Mouse (Mus musculus) midbrain, embryonic 11.5 days (tissue): ENCODE measurements around the gene Mcrip2. TPM values are rescaled to one million over a fixed set of nuclear protein-coding genes. Genes with fewer than 3 reads are reported as not detected.

ENCODE experiments used
- ATAC-seq: fragments of 200-750 bp; cut with Nextera tagmentation; 2 replicates; pipeline ENCODE4 v1.8.0; 2017; ENCODE audit warnings: moderate TSS enrichment, moderate library complexity; ENCODE audit not compliant: low FRiP score
- DNase-seq: peaks from one replicate; pipeline ENCODE4 v3.0.0; 2015; ENCODE audit warnings: low spot score; ENCODE audit errors: missing footprints
- H3K27ac ChIP-seq: fragments of 300-500 bp; sonication (generic); 2 replicates; pipeline ENCODE4 v1.5.1; 2014; ENCODE audit warnings: low read depth, low read length
- H3K27me3 ChIP-seq: fragments of 300-500 bp; sonication (generic); 2 replicates; pipeline ENCODE4 v1.6.1; 2014; ENCODE audit warnings: mild to moderate bottlenecking, low read length, moderate library complexity, mixed read lengths; ENCODE audit not compliant: control insufficient read depth, insufficient read depth
- H3K36me3 ChIP-seq: fragments of 300-500 bp; sonication (generic); 2 replicates; pipeline ENCODE4 v1.6.1; 2014; ENCODE audit warnings: mild to moderate bottlenecking, low read length, moderate library complexity, mixed read lengths; ENCODE audit not compliant: control insufficient read depth, insufficient read depth
- H3K4me1 ChIP-seq: fragments of 300-500 bp; sonication (generic); 2 replicates; pipeline ENCODE4 v1.6.1; 2014; ENCODE audit warnings: low read length; ENCODE audit not compliant: control insufficient read depth, insufficient read depth
- H3K4me2 ChIP-seq: fragments of 300-500 bp; sonication (generic); 2 replicates; pipeline ENCODE4 v1.6.1; 2014; ENCODE audit warnings: mild to moderate bottlenecking, moderate library complexity
- H3K4me3 ChIP-seq: fragments of 300-500 bp; sonication (generic); 2 replicates; pipeline ENCODE4 v1.5.1; 2014; ENCODE audit warnings: low read depth, low read length
- H3K9ac ChIP-seq: fragments of 300-500 bp; sonication (generic); 2 replicates; pipeline ENCODE4 v1.6.1; 2014; ENCODE audit warnings: low read length
- H3K9me3 ChIP-seq: fragments of 300-500 bp; sonication (generic); 2 replicates; pipeline ENCODE4 v1.6.1; 2016; ENCODE audit warnings: low read length; ENCODE audit not compliant: control insufficient read depth
- WGBS: fragments of 180-500 bp; shearing (Covaris S2); extraction: QIAGEN DNeasy Blood & Tissue Kit; methylation state at CpG from one replicate; pipeline ENCODE4 v1.1.7; 2014; 5-methylcytosine and 5-hydroxymethylcytosine counted together
- polyA plus RNA-seq: library from polyadenylated mRNA; unstranded; fragments of >200 nt; fragmentation: Nextera tagmentation; extraction: Ambion mirVana; gene quantifications from 2 replicates; pipeline ENCODE4 v1.2.1, GENCODE M21; 2014

Mcrip2 gene
- polyA plus RNA-seq, 1 experiment from 2014 or later, result 7.0 TPM

DNA sequence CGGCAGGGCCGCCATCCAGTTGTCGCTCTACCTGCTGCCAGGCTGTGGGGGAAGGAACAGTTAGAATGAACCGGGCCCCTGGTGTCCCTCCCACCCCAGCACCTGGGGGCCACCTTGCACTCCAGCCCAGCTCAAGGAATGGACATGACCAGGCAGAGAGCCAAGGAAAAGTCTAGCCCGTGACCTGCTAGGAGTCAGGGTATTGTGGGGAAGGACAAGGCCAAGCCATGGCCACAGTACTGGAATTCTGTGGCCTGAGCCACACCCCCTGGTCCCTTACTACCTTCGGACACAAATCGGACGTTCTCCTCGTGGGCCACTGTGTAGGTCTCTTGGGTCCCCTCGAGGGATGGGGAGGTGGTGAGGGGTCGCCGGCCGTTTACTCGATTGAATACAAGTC, 4.3 kb downstream of the Mcrip2 start:
- no peak for ATAC-seq

DNA sequence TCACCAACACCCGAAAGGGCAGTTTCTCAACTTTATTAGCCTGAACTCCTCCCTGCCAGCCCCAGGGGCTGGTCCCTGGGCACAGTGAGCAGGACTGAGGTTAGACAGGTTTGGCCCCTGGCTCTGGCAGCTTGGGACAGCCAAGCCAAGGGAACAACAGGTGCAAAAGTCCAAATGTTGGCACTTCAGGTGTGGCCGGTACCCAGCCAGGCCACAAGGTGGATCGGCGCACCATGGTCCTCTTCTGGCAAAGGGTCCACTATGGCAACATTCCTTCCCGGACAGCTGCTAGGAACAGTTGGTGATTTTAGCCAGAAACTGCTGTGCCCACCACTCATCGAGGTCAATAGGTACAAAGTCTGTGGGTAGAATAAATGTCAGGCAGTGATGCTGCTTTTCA, 4.9 kb downstream of the Mcrip2 start:
- Histone ChIP-seq H3K4me3 (no peak overlapping the region), H3K9me3 (no peaks in the 10 kb centered on the region), H3K36me3 (no peaks in the 10 kb centered on the region), H3K9ac (no peak overlapping the region), H3K27ac (no peak overlapping the region), H3K4me2 (no peak overlapping the region), H3K4me1 (peaks cover 22% of the 10 kb centered on the region), H3K27me3 (no peaks in the 10 kb centered on the region)
- WGBS, result 89% methylated on average over 6 of the region's 6 CpGs
- ATAC-seq, result no peak
- DNase-seq, result no peak

More for the DNA sequence above, 4.3 kb downstream of the Mcrip2 start:
- WGBS, result 89% methylated on average over 14 of the region's 14 CpGs
- Histone ChIP-seq H3K4me2 (no peak overlapping the region), H3K4me1 (peaks cover 26% of the 10 kb centered on the region), H3K27ac (no peak overlapping the region), H3K36me3 (no peaks in the 10 kb centered on the region), H3K9ac (no peak overlapping the region), H3K9me3 (no peaks in the 10 kb centered on the region), H3K4me3 (no peak overlapping the region), H3K27me3 (no peaks in the 10 kb centered on the region)
- no peak for DNase-seq

DNA sequence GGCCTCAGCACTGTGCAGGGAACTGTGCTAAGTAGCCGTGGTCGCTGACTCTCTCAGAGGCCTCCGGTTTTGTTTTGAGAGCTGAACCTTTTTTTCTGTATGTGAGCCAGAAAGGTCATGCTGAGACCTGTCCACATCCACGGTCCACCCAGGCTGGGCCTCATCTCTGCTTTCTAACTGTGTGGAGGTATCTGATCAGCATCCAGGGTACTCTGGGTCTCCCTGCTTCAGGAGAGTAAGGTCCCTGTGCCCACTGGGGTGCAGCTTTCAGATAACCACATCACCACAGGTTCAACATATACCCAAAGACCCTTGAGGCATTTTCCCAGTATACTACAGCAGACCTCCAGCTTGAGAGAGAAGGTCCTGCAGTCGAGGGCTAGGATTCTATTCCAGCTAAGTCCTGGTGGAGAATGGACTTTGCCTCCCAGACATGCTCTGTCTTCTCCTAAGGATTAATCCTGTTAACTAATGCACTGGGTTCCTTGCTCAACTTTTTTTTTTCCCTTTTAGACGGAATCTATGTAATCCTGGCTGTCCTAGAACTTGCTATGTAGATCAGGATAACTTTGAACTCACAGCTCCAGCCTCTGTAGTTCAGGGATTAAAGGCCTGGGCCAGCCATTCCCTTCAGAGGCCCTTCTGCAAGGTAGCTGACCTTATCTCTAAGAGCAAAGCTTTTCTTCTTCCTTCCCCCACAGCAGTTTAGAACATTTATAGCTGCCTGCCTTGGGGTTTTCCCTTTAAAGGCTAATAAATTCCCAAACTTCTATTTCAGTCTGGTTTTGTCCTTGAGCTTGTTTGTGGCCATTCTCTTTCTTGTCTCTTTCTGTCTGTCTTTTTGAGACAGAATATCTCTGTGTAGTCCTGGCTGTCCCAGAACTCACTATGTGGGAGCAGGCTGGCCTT, 6.6 kb downstream of the Mcrip2 start:
- WGBS, result 11% methylated on average over 6 of the region's 6 CpGs
- ATAC-seq (no peak; the same call in 1 of the 2 replicates), DNase-seq (peak; percentile 92)
- H3K4me3 ChIP-seq, result peak overlapping the region; percentile 63
- H3K36me3 ChIP-seq, result no peaks in the 10 kb centered on the region
- peak overlapping the region; percentile 84 for H3K9ac ChIP-seq
- peak overlapping the region; percentile 86 for H3K4me2 ChIP-seq
- peak overlapping the region; percentile 62 for H3K27ac ChIP-seq
- H3K9me3 ChIP-seq, result no peaks in the 10 kb centered on the region
- H3K27me3 ChIP-seq, result no peaks in the 10 kb centered on the region
- H3K4me1 ChIP-seq, result peaks cover 17% of the 10 kb centered on the region

DNA sequence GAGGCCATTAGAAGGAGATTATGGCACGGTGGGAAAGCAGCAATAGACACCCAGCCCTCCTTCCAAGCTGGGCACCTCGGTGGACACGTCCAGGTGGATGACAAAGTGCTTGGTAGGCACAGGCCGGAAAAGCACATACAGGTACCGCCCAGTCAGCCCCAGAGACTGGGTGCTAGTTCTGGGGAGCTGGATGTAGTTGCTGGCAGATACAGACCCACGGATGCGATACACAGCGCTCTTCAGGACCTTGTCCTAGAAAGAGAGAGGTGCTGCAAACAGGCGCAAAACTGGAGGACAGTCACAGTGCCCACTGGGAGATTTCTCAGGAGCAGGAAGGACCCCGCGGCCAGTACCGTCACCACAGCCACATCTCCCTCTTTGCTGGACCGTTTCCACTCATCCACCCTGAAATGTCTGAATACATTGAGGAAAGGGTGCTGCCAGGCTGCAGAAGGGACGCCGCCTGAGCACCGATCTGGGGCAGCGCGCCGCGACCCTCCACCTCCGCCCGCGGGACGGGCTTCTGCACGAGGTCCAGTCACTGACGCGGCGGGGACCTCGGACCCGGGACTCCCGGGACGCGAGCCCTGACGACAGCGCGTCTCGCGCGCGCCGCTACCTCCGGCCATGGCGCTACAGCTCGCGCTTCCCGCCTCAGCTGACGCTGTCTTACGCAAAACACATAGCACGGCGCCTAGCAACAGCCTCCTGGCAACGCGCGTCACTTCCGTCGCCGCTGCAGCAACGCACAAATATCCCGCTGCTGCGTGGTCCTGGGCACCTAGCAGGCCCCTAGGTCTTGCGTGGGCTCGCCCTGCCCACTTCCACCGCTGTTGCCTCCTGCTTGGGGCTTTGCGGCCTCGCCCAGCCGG, 7.5 kb downstream of the Mcrip2 start, which contains the start of gene Wdr90:
Wdr90 (minus strand) TSS at position 670 of the 872 bp plus-strand sequence.
- peak; percentile 98 for DNase-seq
- H3K27me3 ChIP-seq, result no peaks in the 10 kb centered on the region
- H3K4me1 ChIP-seq, result peaks cover 17% of the 10 kb centered on the region
- H3K27ac ChIP-seq, result peak within 1 kb of the TSS; percentile 62
- H3K36me3 ChIP-seq, result no peaks in the 10 kb centered on the region
- peak within 1 kb of the TSS; percentile 63 for H3K4me3 ChIP-seq
- peak within 1 kb of the TSS; percentile 86 for H3K4me2 ChIP-seq
- no peaks in the 10 kb centered on the region for H3K9me3 ChIP-seq
- peak within 1 kb of the TSS; percentile 84 for H3K9ac ChIP-seq
- peak; percentile 94 for ATAC-seq
- WGBS, result 3% methylated on average over 65 of the region's 65 CpGs

DNA sequence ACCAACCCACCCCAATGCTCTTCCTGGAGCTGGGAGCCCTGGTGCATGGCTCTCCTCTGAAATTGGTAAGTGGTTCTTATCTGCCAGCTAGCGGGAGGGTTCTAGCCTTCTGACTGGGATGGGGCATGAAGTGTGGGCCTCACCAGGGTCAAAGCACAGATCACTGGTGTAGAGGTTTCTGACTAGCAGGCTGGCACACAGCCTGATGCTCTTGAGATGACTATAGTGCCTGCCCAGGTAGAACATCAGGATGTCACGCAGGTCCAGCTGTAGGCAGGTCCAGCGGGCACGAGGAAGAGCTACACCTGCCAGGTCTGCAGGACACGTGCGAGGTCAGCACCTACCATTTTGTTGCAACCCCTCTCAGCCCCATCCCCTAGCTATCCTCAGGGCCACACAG, 8.3 kb downstream of the Mcrip2 start:
- ATAC-seq (no peak), DNase-seq (no peak)
- Histone ChIP-seq H3K36me3 (no peaks in the 10 kb centered on the region), H3K9ac (peak overlapping the region; percentile 84), H3K27ac (no peak overlapping the region), H3K27me3 (no peaks in the 10 kb centered on the region), H3K4me1 (peaks cover 17% of the 10 kb centered on the region), H3K4me2 (peak overlapping the region; percentile 86), H3K9me3 (no peaks in the 10 kb centered on the region), H3K4me3 (peak overlapping the region; percentile 63)
- 84% methylated on average over 6 of the region's 6 CpGs for WGBS

DNA sequence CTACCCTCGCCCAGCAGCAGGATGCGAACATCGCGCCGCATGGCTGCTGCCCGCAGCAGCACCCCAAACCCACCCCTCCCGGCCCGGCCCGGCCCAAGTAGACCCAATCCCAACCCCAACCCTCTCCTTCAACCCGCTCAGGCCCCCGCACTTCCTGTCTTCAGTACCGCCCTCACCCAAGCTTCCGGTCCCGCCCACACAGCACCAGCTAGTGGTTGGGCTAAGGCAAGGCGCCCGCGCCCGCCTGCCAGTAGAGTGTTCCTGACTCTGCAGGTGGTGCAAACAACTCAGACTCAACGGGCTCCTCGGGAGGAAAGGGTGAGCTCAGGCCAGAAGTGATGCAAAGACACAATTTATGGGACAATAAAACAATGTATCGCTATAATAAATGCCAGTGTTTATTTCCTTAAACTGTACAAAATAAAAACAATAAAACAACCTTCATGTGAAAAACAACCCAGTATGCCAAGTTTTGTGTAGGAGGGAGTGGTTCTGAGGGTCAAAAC, 24.1 kb downstream of the Mcrip2 start, which contains the start of gene Rhot2:
Rhot2 (minus strand) TSS at position 456 of the 506 bp plus-strand sequence.
- Histone ChIP-seq H3K27ac (no peak within 1 kb of the TSS; the same call in 1 of the 2 replicates), H3K36me3 (peaks cover 23% of the 10 kb centered on the region), H3K9me3 (no peaks in the 10 kb centered on the region), H3K4me1 (peaks cover 8% of the 10 kb centered on the region), H3K9ac (peak within 1 kb of the TSS; percentile 89), H3K27me3 (no peaks in the 10 kb centered on the region), H3K4me3 (peak within 1 kb of the TSS; percentile 90), H3K4me2 (peak within 1 kb of the TSS; percentile 94)
- 1% methylated on average over 21 of the region's 21 CpGs for WGBS
- peak; percentile 99 for DNase-seq
- peak; percentile 96 for ATAC-seq

DNA sequence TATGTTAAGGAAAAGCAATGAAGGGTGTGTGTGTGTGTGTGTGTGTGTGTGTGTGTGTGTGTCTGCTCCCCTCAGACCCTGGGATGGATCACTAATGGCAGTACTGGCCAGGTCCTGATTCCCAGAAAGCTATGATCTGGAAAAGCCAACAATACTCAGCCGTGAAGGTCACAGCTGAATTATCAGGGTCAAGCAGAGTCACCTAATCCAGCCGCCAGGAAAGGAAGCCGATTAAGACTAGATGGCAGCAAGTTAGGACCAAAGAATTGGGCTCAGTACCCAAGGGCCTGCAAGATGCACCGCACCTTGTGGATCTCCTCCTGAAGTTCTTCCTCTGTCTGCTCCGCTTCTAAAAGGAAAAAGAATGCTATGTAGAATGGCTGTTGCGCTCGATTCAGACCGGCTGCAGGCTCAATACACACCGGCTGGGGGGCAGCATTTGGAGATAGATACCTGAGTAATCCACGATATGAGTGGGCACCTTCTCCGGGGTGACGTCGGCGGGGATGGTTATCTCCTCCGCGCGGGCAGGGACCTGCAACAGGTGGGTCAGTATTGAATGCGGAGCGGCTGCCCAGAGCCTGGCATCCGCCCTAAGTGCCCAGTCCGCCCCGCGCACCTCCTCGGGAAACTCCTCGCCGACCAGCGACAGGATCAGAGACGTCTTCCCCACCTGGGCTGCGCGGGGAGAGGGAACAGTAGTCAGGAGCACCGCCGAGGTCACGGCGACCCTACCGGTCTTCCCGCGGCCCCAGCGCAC, 24.7 kb downstream of the Mcrip2 start:
- Histone ChIP-seq H3K4me3 (peak overlapping the region; percentile 90), H3K4me1 (peaks cover 8% of the 10 kb centered on the region), H3K4me2 (peak overlapping the region; percentile 94), H3K27ac (no peak overlapping the region; the same call in 1 of the 2 replicates), H3K27me3 (no peaks in the 10 kb centered on the region), H3K36me3 (peaks cover 26% of the 10 kb centered on the region), H3K9ac (peak overlapping the region; percentile 89), H3K9me3 (no peaks in the 10 kb centered on the region)
- no peak for DNase-seq
- 5% methylated on average over 33 of the region's 38 CpGs for WGBS
- ATAC-seq, result peak; percentile 45; the same call in 1 of the 2 replicates

DNA sequence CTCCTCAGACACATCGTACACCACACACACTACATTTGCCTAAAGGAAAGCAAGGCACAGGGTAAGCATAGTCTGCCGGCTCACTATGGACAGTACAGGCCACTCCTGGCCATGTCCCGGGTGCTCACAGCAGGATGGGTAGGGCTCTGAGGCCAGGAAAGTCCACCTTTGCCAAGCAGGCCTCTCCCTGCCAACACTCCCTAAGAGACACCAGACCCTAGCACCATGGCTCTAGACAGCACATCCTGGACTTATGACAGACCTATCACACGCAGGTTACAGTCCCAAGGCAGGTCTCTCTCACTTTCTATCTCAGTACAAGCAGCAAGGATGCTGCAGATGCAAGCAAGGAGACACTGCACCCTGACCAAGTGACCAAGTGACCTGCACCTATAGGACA, 25.4 kb downstream of the Mcrip2 start:
- ATAC-seq, result no peak
- peak overlapping the region; percentile 90; the same call in 1 of the 2 replicates for H3K4me3 ChIP-seq
- peak overlapping the region; percentile 94 for H3K4me2 ChIP-seq
- H3K9me3 ChIP-seq, result no peaks in the 10 kb centered on the region
- no peaks in the 10 kb centered on the region for H3K27me3 ChIP-seq
- peaks cover 8% of the 10 kb centered on the region for H3K4me1 ChIP-seq
- H3K9ac ChIP-seq, result peak overlapping the region; percentile 89; the same call in 1 of the 2 replicates
- no peak overlapping the region for H3K27ac ChIP-seq
- peaks cover 27% of the 10 kb centered on the region for H3K36me3 ChIP-seq
- no peak for DNase-seq
- WGBS, result 97% methylated on average over 4 of the region's 4 CpGs
